Comparison of ENCODE assay signal across 25 mouse cellular contexts in genomic region chr7:81904926-81905325, GRCm38 (mm10). TPM values are rescaled to one million over a fixed set of nuclear protein-coding genes. Genes with fewer than 3 reads are reported as not detected.
"Had no signal": no experiment of that assay in that cellular context is flagged by ENCODE, and none has a peak within 500 bp of the region (broad histone marks: within the 10 kb centered on the region; RNA-seq: fewer than 3 reads in every experiment).

No protein-coding gene starts in this region.

- H3K4me1 ChIP-seq: neural tube, embryonic 12.5 days; neural tube, embryonic 15.5 days; stomach, embryonic 15.5 days had no signal

- H3K27me3 ChIP-seq: neural tube, embryonic 12.5 days; neural tube, embryonic 13.5 days; neural tube, embryonic 15.5 days; stomach, embryonic 15.5 days had no signal

- DNase-seq: retina, postnatal 1 day; right cerebral cortex, adult 18-20 months; right cerebral cortex, postnatal 14 days; right cerebral cortex, postnatal 25 days; right cerebral cortex, postnatal 4 days; spleen, adult 18-20 months; thymus, adult 18-20 months; thymus, postnatal 14 days; thymus, postnatal 25 days; thymus, postnatal 36 days; thymus, postnatal 4 days had no signal

- H3K27ac ChIP-seq: neural tube, embryonic 12.5 days; neural tube, embryonic 13.5 days; neural tube, embryonic 15.5 days; stomach, embryonic 15.5 days; stomach, postnatal 0 days had no signal

- H3K36me3 ChIP-seq: neural tube, embryonic 12.5 days; neural tube, embryonic 15.5 days; stomach, embryonic 15.5 days had no signal

- H3K4me3 ChIP-seq: neural tube, embryonic 12.5 days; neural tube, embryonic 13.5 days; neural tube, embryonic 15.5 days; stomach, embryonic 15.5 days had no signal

RNA-seq across cellular contexts. Expression of gene Gm10160, which starts 49.3 kb away (rescaled TPM):
- total RNA-seq: neutrophil, adult 5-6 weeks had no signal
- polyA plus RNA-seq: neural tube, embryonic 12.5 days; neural tube, embryonic 13.5 days; neural tube, embryonic 14.5 days; neural tube, embryonic 15.5 days; small intestine, adult 2 months; spleen, adult 2 months; stomach, embryonic 14.5 days; stomach, embryonic 15.5 days; stomach, embryonic 16.5 days; stomach, postnatal 0 days; testis, adult 2 months; thymus, postnatal 0 days; urinary bladder, adult 2 months had no signal
